Mouse (Mus musculus) stomach, embryonic 14.5 days (tissue): Measurements from ENCODE around the gene Tra2a. TPM values are rescaled to one million over a fixed set of nuclear protein-coding genes. Genes with fewer than 3 reads are reported as not detected.

Source experiments
- polyA plus RNA-seq: library from polyadenylated mRNA; unstranded; fragments of >200 nt; fragmentation: Nextera tagmentation; extraction: Ambion mirVana; gene quantifications from 2 replicates; pipeline ENCODE4 v1.2.1, GENCODE M21; 2014

Tra2a gene
- polyA plus RNA-seq, 1 experiment from 2014 or later, result 65.1 TPM

Other genes with a start within 250 kb of the Tra2a start
- 0.31 and 0.45 TPM in 2 replicates for gene Gpnmb, start 227.5 kb downstream of the Tra2a start, polyA plus RNA-seq
- gene Malsu1, start 190.2 kb downstream of the Tra2a start, polyA plus RNA-seq, result 73.1 and 75.8 TPM in 2 replicates
- 85.5 and 86.8 TPM in 2 replicates for gene Igf2bp3, start 49.1 kb downstream of the Tra2a start, polyA plus RNA-seq
- 12.7 and 13.3 TPM in 2 replicates for gene Ccdc126, start 55.2 kb upstream of the Tra2a start, polyA plus RNA-seq
- 8.6 and 9.9 TPM in 2 replicates for gene Fam221a, start 103.7 kb upstream of the Tra2a start, polyA plus RNA-seq
- gene Stk31, start 131.6 kb upstream of the Tra2a start, polyA plus RNA-seq, result 0.08 TPM in 1 of 2 replicates, not detected in the other